Mouse (Mus musculus): ENCODE data around the gene Nfkb2. TPM values are rescaled to one million over a fixed set of nuclear protein-coding genes. Genes with fewer than 3 reads are reported as not detected.

Gene Nfkb2
- polyA plus RNA-seq, 1 experiment from 2014 or later = 1.9 TPM

DNA sequence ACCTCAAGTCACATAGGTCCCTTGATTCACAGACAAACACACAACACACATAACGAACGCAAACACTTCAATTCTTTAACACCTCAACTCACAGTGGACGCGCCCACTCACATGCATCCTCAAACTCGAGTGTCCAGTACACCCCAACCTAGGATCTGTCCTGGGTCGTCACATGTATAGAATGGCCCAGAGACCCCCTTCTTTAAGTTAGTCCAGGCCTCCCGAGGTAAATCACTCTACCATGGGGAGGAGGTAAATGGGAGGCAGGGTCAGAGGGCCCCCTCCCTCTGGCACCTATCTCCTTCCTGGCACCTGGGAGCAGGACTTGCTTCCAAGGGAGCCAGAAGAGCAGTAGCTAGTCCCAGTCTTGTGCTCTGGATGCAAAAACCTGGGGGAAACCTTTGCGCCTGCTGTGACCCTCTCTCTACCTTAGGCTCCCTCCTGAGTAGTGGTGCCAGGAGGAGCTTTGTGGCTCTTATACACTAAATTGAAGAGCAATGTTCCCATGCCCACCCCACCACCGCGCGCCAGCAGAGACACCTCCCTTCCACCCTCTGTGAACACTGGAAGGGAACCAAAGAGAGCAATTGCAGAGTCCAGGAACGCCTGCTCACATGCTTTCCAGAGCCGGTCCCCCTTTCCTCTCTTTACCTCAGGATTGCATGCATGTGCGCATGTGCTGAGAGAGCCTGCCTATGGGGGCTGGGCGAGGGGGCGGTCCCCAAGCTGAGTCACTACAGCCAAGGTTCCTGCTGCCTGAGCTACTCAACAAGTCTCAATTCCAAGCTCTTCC is 14.7 kb downstream of the Nfkb2 start:
- peaks cover 72% of the 10 kb centered on the region for H3K4me1 ChIP-seq
- peaks cover 3% of the 10 kb centered on the region; the same call in 1 of the 2 replicates for H3K36me3 ChIP-seq
- peak overlapping the region; percentile 48 for H3K4me3 ChIP-seq
- 12% methylated on average over 16 of the region's 16 CpGs for WGBS
- H3K27ac ChIP-seq (replicated peaks) = peak overlapping the region; percentile 29; the same call in 1 of the 2 replicates
- ATAC-seq (replicated peaks) = peak; percentile 54
- peak overlapping the region; percentile 59 for H3K4me2 ChIP-seq (replicated peaks)
- peaks cover 62% of the 10 kb centered on the region for H3K27me3 ChIP-seq
- H3K9ac ChIP-seq (replicated peaks) = no peak overlapping the region
- H3K9me3 ChIP-seq = no peaks in the 10 kb centered on the region

DNA sequence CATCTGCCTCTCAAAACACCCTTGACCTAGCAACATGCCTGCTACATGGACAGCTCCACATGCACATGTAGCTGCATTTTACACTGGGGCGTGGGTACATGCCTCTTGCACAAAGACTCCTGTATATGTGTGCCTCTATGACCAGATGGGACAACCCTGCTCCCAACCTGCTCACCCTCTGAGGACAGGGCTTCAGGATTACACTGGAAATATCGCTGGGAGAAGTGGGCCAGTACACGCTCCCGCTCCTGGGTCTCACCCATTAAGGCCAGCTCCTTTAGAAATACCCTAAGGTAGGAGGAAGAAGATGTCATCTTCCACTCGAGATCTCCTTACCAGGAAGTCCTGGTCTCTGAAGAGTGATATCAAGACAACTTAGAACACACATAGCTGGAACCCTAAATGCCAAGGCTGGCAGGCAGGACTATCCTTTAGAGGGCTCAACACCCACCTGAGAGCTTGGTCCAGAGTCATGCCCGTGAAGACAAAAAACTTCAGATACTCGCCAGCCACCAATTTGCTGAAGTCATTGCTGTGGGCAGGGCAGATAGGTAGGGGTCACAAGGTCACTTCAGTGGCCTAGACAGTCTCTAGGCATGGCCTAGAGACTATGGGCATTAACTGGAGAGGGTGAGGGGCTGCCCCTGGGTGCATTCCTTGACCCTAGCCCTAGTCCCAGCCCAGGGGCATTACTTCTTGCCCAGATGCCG is 16.1 kb downstream of the Nfkb2 start:
- H3K27me3 ChIP-seq = peaks cover 54% of the 10 kb centered on the region
- 82% methylated on average over 8 of the region's 8 CpGs for WGBS
- H3K36me3 ChIP-seq = no peaks in the 10 kb centered on the region
- H3K9me3 ChIP-seq = no peaks in the 10 kb centered on the region
- H3K27ac ChIP-seq (replicated peaks) = no peak overlapping the region
- no peak overlapping the region for H3K9ac ChIP-seq (replicated peaks)
- no peak overlapping the region for H3K4me2 ChIP-seq (replicated peaks)
- no peak overlapping the region for H3K4me3 ChIP-seq
- no peak for ATAC-seq (replicated peaks)
- H3K4me1 ChIP-seq = peaks cover 86% of the 10 kb centered on the region

DNA sequence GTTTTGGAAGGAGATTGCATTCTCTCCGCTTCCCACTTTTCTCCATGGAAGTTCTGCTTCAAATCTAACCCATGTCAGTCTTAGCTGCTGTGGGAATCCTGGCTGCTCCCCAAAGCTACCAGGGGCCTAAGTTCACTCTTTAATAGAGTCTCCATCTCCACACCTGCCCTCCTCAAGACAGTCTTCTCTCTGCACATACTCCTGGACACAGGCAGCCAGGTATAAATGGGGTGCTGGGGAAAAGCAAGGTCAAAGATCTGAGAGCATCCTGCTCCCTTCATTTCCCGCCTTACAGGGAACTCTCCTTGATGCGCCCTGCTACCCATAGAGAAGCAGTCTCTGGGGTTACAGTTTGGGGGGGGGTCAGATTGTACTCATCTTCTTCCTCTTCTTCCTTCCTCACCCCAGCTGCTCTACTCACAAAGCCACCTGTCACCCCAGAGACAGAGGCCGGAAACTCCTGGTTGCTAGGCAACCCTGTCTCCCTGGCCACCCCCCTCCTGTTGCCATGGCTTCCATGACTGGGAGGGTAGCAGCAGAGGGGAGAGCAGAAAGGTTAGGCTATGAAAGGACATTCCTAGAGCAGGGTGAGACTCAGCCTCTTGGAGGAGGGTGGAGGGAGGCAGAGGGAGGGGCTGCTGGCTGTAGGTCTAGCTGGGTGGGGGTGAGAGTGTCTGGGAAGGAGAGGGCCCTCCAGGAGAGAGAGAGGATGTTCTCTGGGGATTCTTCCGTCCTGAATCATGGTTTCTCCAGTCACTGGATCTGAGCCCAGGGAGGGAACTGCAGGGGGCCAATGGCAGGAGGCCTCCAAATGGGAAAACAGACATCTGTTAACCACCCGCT is 17.2 kb downstream of the Nfkb2 start:
- Histone ChIP-seq H3K27me3 (peaks cover 43% of the 10 kb centered on the region), H3K4me2 (replicated peaks) (peak overlapping the region; percentile 20), H3K4me1 (peaks cover 92% of the 10 kb centered on the region), H3K9me3 (no peaks in the 10 kb centered on the region), H3K9ac (replicated peaks) (no peak overlapping the region), H3K36me3 (no peaks in the 10 kb centered on the region), H3K27ac (replicated peaks) (peak overlapping the region; percentile 59), H3K4me3 (no peak overlapping the region)
- ATAC-seq (replicated peaks) = peak; percentile 23; the same call in 1 of the 2 replicates
- 23% methylated on average over 6 of the region's 6 CpGs for WGBS

DNA sequence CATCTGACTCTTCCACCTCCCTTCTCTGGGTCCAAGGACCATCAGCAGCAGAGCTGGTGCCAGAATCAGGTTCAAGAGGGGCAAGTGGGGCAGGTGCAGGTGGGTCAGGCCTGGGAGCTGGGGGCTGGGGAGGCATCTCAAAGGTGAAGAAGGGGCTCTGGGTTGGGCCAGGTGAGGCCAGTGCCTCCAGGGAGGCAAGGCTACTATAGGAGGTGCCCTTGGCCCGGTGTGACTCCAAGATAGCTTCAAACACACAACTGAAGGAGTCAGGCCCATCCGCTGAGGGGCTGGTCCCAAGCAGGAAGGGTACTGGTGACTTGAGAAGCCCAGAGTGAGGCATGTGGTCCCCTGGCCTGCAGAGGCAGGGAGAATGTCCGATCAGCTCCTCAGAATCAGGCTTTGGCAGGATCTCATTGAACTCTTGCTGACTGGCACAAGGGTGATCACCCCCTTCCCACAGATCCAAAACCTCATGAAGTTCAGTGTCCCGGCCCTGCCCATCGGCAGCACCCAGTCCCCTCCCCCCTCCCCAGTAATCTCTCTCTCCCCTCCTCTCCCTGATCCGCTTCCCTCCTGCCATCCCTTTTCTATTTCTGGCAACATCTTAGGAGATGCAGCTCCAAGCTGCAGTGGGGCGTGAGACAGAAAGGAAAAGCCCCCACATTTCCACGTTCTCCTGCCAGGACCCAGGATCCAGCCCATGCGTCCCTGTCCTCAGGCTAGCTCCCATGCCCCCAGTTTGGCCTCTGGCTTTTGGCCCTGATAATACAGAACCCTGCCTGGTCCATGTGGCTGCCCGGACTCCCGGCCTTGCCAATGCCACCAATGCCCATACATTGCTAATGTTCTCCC is 18.2 kb downstream of the Nfkb2 start:
- no peak overlapping the region for H3K9ac ChIP-seq (replicated peaks)
- WGBS = 55% methylated on average over 11 of the region's 11 CpGs
- peak overlapping the region; percentile 20; the same call in 1 of the 2 replicates for H3K4me2 ChIP-seq (replicated peaks)
- no peaks in the 10 kb centered on the region for H3K9me3 ChIP-seq
- H3K4me3 ChIP-seq = no peak overlapping the region
- H3K27me3 ChIP-seq = peaks cover 33% of the 10 kb centered on the region; the same call in 1 of the 2 replicates
- peaks cover 89% of the 10 kb centered on the region for H3K4me1 ChIP-seq
- H3K36me3 ChIP-seq = no peaks in the 10 kb centered on the region
- ATAC-seq (replicated peaks) = no peak
- peak overlapping the region; percentile 59 for H3K27ac ChIP-seq (replicated peaks)

- WGBS = 76% methylated on average over 13 of the region's 13 CpGs
- ATAC-seq (replicated peaks) = no peak
- Histone ChIP-seq H3K36me3 (no peaks in the 10 kb centered on the region), H3K9ac (replicated peaks) (no peak overlapping the region), H3K4me3 (no peak overlapping the region), H3K27ac (replicated peaks) (peak overlapping the region; percentile 59; the same call in 1 of the 2 replicates), H3K4me1 (peaks cover 90% of the 10 kb centered on the region), H3K27me3 (peaks cover 25% of the 10 kb centered on the region; the same call in 1 of the 2 replicates), H3K9me3 (no peaks in the 10 kb centered on the region), H3K4me2 (replicated peaks) (0 out of 2 replicates have a peak overlapping the region, but pooled peaks have one; percentile 20)
Measured at GRCm38 (mm10) chr19:46322996-46323572, 19.0 kb downstream of the Nfkb2 start.

GRCm38 (mm10) chr19:46323716-46324115 is 19.6 kb downstream of the Nfkb2 start:
- Histone ChIP-seq H3K27ac (replicated peaks) (no peak overlapping the region), H3K9ac (replicated peaks) (no peak overlapping the region), H3K9me3 (no peaks in the 10 kb centered on the region), H3K4me2 (replicated peaks) (0 out of 2 replicates have a peak overlapping the region, but pooled peaks have one; percentile 4), H3K36me3 (no peaks in the 10 kb centered on the region), H3K4me3 (no peak overlapping the region), H3K27me3 (peaks cover 22% of the 10 kb centered on the region; the same call in 1 of the 2 replicates), H3K4me1 (peaks cover 84% of the 10 kb centered on the region)
- 67% methylated on average over 5 of the region's 5 CpGs for WGBS
- ATAC-seq (replicated peaks) = no peak

DNA sequence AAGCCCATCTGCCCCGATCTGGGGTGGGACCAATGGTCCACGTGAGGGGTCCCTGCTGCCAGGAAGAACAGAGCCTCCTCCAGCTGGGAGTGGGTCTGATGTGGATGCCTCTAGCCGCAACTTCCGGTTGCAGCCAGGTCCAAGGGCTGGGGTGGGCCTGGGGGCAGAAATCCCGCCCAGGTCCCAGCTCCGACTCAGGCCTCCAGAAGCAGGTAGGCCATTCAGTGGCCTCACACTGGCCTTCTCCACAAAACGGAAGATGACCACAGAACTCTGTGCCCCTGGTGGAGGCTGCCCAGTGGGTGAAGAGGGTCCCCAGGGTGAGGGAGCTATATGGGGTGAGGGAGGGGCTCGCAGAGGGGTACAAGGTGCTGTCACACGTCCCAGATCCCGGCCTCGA is 20.2 kb downstream of the Nfkb2 start:
- Histone ChIP-seq H3K27me3 (peaks cover 19% of the 10 kb centered on the region; the same call in 1 of the 2 replicates), H3K9ac (replicated peaks) (peak overlapping the region; percentile 3; the same call in 1 of the 2 replicates), H3K4me1 (peaks cover 84% of the 10 kb centered on the region), H3K9me3 (no peaks in the 10 kb centered on the region), H3K36me3 (no peaks in the 10 kb centered on the region), H3K4me2 (replicated peaks) (peak overlapping the region; percentile 99; the same call in 1 of the 2 replicates), H3K27ac (replicated peaks) (no peak overlapping the region), H3K4me3 (no peak overlapping the region)
- WGBS = 72% methylated on average over 11 of the region's 11 CpGs
- no peak for ATAC-seq (replicated peaks)

- peak overlapping the region; percentile 71; the same call in 1 of the 2 replicates for H3K4me3 ChIP-seq
- no peaks in the 10 kb centered on the region for H3K9me3 ChIP-seq
- no peak overlapping the region for H3K27ac ChIP-seq (replicated peaks)
- peaks cover 84% of the 10 kb centered on the region for H3K4me1 ChIP-seq
- 0 out of 2 replicates have a peak overlapping the region, but pooled peaks have one; percentile 3 for H3K9ac ChIP-seq (replicated peaks)
- 0 out of 2 replicates have a peak, but pooled peaks cover 1% of the 10 kb centered on the region for H3K36me3 ChIP-seq
- H3K4me2 ChIP-seq (replicated peaks) = peak overlapping the region; percentile 99
- no peak for ATAC-seq (replicated peaks)
- peaks cover 13% of the 10 kb centered on the region; the same call in 1 of the 2 replicates for H3K27me3 ChIP-seq
- 79% methylated on average over 5 of the region's 5 CpGs for WGBS
Measured at GRCm38 (mm10) chr19:46324918-46325317, 20.8 kb downstream of the Nfkb2 start.

GRCm38 (mm10) chr19:46326019-46326755 is 22.1 kb downstream of the Nfkb2 start:
- Histone ChIP-seq H3K36me3 (peaks cover 13% of the 10 kb centered on the region; the same call in 1 of the 2 replicates), H3K9me3 (no peaks in the 10 kb centered on the region), H3K9ac (replicated peaks) (peak overlapping the region; percentile 56), H3K27me3 (0 out of 2 replicates have a peak, but pooled peaks cover 6% of the 10 kb centered on the region), H3K4me1 (peaks cover 82% of the 10 kb centered on the region), H3K4me3 (peak overlapping the region; percentile 71), H3K4me2 (replicated peaks) (peak overlapping the region; percentile 99), H3K27ac (replicated peaks) (peak overlapping the region; percentile 99)
- no peak for ATAC-seq (replicated peaks)
- 2% methylated on average over 29 of the region's 29 CpGs for WGBS
